Mouse (Mus musculus): ENCODE measurements at regions not wholly inside any gene's neighbourhood (a gene's known extent, or its start where the extent isn't known, plus 50 kb on each side); places are given as distances from the start of the nearest gene placed in this dataset.

- no peak overlapping the region for H3K27ac ChIP-seq (replicated peaks; ENCODE audit: low read depth, low read length)
- no peak overlapping the region for H3K4me3 ChIP-seq (ENCODE audit: low read depth, low read length)
- WGBS: 78% methylated on average over 2 of the region's 2 CpGs
- no peaks in the 10 kb centered on the region for H3K9me3 ChIP-seq (ENCODE audit: control insufficient read depth, low read length)
- no peak overlapping the region for H3K9ac ChIP-seq (ENCODE audit: low read depth, low read length)
- 0 out of 2 replicates have a peak, but pooled peaks cover 3% of the 10 kb centered on the region for H3K27me3 ChIP-seq (replicated peaks; ENCODE audit: control insufficient read depth, insufficient read depth, low read length)
- H3K4me1 ChIP-seq (ENCODE audit: control insufficient read depth, insufficient read depth, low read length): no peaks in the 10 kb centered on the region
- no peak for ATAC-seq (ENCODE audit: low read depth)
- DNase-seq (ENCODE audit: low spot score): no peak
- no peaks in the 10 kb centered on the region for H3K36me3 ChIP-seq (ENCODE audit: control insufficient read depth, insufficient read depth, low read length)
- no peak overlapping the region for H3K4me2 ChIP-seq (ENCODE audit: low read depth, low read length)
Measured at GRCm38 (mm10) chr2:33961566-33961965, 73.8 kb upstream of the Mvb12b start.

- H3K9ac ChIP-seq (ENCODE audit: low read depth, low read length): no peak overlapping the region
- no peak overlapping the region for H3K27ac ChIP-seq (replicated peaks; ENCODE audit: low read depth, low read length)
- H3K36me3 ChIP-seq (ENCODE audit: control insufficient read depth, insufficient read depth, low read length): no peaks in the 10 kb centered on the region
- DNase-seq (ENCODE audit: low spot score): peak; percentile 32
- no peaks in the 10 kb centered on the region for H3K27me3 ChIP-seq (replicated peaks; ENCODE audit: control insufficient read depth, insufficient read depth, low read length)
- no peak overlapping the region for H3K4me3 ChIP-seq (ENCODE audit: low read depth, low read length)
- H3K4me2 ChIP-seq (ENCODE audit: low read depth, low read length): no peak overlapping the region
- no peaks in the 10 kb centered on the region for H3K9me3 ChIP-seq (ENCODE audit: control insufficient read depth, low read length)
- no peaks in the 10 kb centered on the region for H3K4me1 ChIP-seq (ENCODE audit: control insufficient read depth, insufficient read depth, low read length)
- 62% methylated on average over 6 of the region's 6 CpGs for WGBS
- no peak for ATAC-seq (ENCODE audit: low read depth)
Measured at GRCm38 (mm10) chr2:33957754-33958153, 70.0 kb upstream of the Mvb12b start.

GRCm38 (mm10) chr2:33944301-33944700 lies 56.6 kb upstream of the Mvb12b start:
- Histone ChIP-seq H3K9me3 (ENCODE audit: control insufficient read depth, low read length) (no peaks in the 10 kb centered on the region), H3K9ac (ENCODE audit: low read depth, low read length) (no peak overlapping the region), H3K4me2 (ENCODE audit: low read depth, low read length) (no peak overlapping the region), H3K27me3 (replicated peaks; ENCODE audit: control insufficient read depth, insufficient read depth, low read length) (no peaks in the 10 kb centered on the region), H3K27ac (replicated peaks; ENCODE audit: low read depth, low read length) (no peak overlapping the region), H3K4me3 (ENCODE audit: low read depth, low read length) (no peak overlapping the region), H3K4me1 (ENCODE audit: control insufficient read depth, insufficient read depth, low read length) (no peaks in the 10 kb centered on the region), H3K36me3 (ENCODE audit: control insufficient read depth, insufficient read depth, low read length) (no peaks in the 10 kb centered on the region)
- 89% methylated on average over 3 of the region's 3 CpGs for WGBS
- DNase-seq (ENCODE audit: low spot score): no peak
- ATAC-seq (ENCODE audit: low read depth): no peak

GRCm38 (mm10) chr2:33942085-33942484 lies 54.3 kb upstream of the Mvb12b start:
- 49% methylated on average over 2 of the region's 2 CpGs for WGBS
- H3K9ac ChIP-seq (ENCODE audit: low read depth, low read length): no peak overlapping the region
- H3K27me3 ChIP-seq (replicated peaks; ENCODE audit: control insufficient read depth, insufficient read depth, low read length): no peaks in the 10 kb centered on the region
- peak; percentile 41 for DNase-seq (ENCODE audit: low spot score)
- H3K27ac ChIP-seq (replicated peaks; ENCODE audit: low read depth, low read length): no peak overlapping the region
- no peak overlapping the region for H3K4me3 ChIP-seq (ENCODE audit: low read depth, low read length)
- H3K4me1 ChIP-seq (ENCODE audit: control insufficient read depth, insufficient read depth, low read length): no peaks in the 10 kb centered on the region
- ATAC-seq (ENCODE audit: low read depth): 0 out of 2 replicates have a peak, but pooled peaks have one; percentile 50
- no peak overlapping the region for H3K4me2 ChIP-seq (ENCODE audit: low read depth, low read length)
- no peaks in the 10 kb centered on the region for H3K36me3 ChIP-seq (ENCODE audit: control insufficient read depth, insufficient read depth, low read length)
- no peaks in the 10 kb centered on the region for H3K9me3 ChIP-seq (ENCODE audit: control insufficient read depth, low read length)

GRCm38 (mm10) chr2:33941316-33941715 lies 53.6 kb upstream of the Mvb12b start:
- 65% methylated on average over 11 of the region's 11 CpGs for WGBS
- no peak overlapping the region for H3K9ac ChIP-seq (ENCODE audit: low read depth, low read length)

GRCm38 (mm10) chr2:33939836-33940235 lies 52.1 kb upstream of the Mvb12b start:
- Histone ChIP-seq H3K4me3 (ENCODE audit: low read depth, low read length) (no peak overlapping the region), H3K9ac (ENCODE audit: low read depth, low read length) (no peak overlapping the region), H3K36me3 (ENCODE audit: control insufficient read depth, insufficient read depth, low read length) (no peaks in the 10 kb centered on the region), H3K9me3 (ENCODE audit: control insufficient read depth, low read length) (no peaks in the 10 kb centered on the region), H3K4me1 (ENCODE audit: control insufficient read depth, insufficient read depth, low read length) (no peaks in the 10 kb centered on the region), H3K4me2 (ENCODE audit: low read depth, low read length) (no peak overlapping the region), H3K27ac (replicated peaks; ENCODE audit: low read depth, low read length) (no peak overlapping the region), H3K27me3 (replicated peaks; ENCODE audit: control insufficient read depth, insufficient read depth, low read length) (no peaks in the 10 kb centered on the region)
- no peak for DNase-seq (ENCODE audit: low spot score)
- ATAC-seq (ENCODE audit: low read depth): no peak
- WGBS: 80% methylated on average over 4 of the region's 4 CpGs

More at GRCm38 (mm10) chr2:33941316-33941715, 53.6 kb upstream of the Mvb12b start:
- H3K36me3 ChIP-seq (ENCODE audit: control insufficient read depth, insufficient read depth, low read length): no peaks in the 10 kb centered on the region
- ATAC-seq (ENCODE audit: low read depth) (no peak), DNase-seq (ENCODE audit: low spot score) (no peak)
- H3K4me2 ChIP-seq (ENCODE audit: low read depth, low read length): no peak overlapping the region
- no peak overlapping the region for H3K27ac ChIP-seq (replicated peaks; ENCODE audit: low read depth, low read length)
- no peaks in the 10 kb centered on the region for H3K9me3 ChIP-seq (ENCODE audit: control insufficient read depth, low read length)
- H3K4me1 ChIP-seq (ENCODE audit: control insufficient read depth, insufficient read depth, low read length): no peaks in the 10 kb centered on the region
- H3K4me3 ChIP-seq (ENCODE audit: low read depth, low read length): no peak overlapping the region
- H3K27me3 ChIP-seq (replicated peaks; ENCODE audit: control insufficient read depth, insufficient read depth, low read length): no peaks in the 10 kb centered on the region
